Mouse (Mus musculus) cortical plate, adult 2 months (tissue): Measurements from ENCODE around the gene Plekhg2.

Experiments used
- CTCF ChIP-seq: fragments of 200-500 bp; IDR thresholded peaks from 2 replicates; pipeline ENCODE4 v1.5.1; 2011; ENCODE audit warnings: mild to moderate bottlenecking, control low read depth, low read length; ENCODE audit not compliant: insufficient read depth; ENCODE audit errors: extremely low read depth
- POLR2A ChIP-seq: fragments of 200-500 bp; IDR thresholded peaks from 2 replicates; pipeline ENCODE4 v1.6.1; 2011; ENCODE audit warnings: mild to moderate bottlenecking, low read length, control low read depth; ENCODE audit not compliant: insufficient read depth; ENCODE audit errors: extremely low read depth

DNA sequence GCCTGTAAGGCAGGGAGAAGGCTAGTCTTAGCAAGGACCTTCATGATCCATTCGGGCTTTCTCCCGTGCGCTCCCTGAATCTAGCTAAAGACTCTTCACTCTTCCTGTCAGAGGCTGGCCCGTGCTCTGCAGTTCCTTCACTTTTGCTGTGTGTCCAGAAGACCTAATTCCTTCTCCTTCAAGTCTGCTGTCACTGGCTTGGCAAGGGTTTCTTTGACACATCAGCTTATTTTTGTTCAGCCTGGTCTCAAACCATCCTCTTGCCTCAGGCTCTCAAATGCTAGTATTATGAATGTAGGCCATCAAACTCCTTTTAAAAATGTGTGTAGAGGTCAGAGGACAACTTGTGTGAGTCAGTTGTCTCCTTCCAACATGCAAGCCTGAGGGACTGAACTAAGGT lies 11.2 kb upstream of the Plekhg2 start:
- no peak for TF ChIP-seq CTCF
- no peak for TF ChIP-seq POLR2A
